Mouse (Mus musculus) cerebellum, postnatal 14 days (tissue): ENCODE data around the gene Krt15.

Experiments
- DNase-seq, 2 experiments: peaks; one replicate each; pipeline ENCODE4 v3.0.0; 2021; ENCODE audit warnings: mixed read lengths in 2 of 2

Krt15 gene

DNA sequence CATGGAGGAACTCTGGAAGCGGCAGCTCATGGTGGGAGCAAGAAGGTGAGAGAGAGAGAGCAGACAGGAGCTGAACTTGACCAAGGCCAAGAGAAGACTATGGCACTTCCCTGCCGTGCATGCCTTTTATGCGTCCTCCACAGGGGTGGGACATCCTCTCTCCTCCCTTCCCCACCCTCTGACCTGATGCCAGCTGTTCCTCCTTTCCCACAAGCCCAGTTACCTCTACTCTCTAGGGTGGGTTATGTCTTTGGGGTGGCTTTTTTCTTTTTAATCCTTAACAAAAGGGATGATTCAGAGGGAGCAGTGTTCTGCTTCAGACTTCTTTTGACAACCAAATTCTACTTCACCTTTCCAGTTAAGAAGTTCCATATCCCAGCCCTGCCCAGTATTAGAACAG, 14.3 kb downstream of the Krt15 start, which contains the start of gene Krt13:
Krt13 (minus strand) TSS at position 101 of the 400 bp plus-strand sequence.
- DNase-seq, result no peak

DNA sequence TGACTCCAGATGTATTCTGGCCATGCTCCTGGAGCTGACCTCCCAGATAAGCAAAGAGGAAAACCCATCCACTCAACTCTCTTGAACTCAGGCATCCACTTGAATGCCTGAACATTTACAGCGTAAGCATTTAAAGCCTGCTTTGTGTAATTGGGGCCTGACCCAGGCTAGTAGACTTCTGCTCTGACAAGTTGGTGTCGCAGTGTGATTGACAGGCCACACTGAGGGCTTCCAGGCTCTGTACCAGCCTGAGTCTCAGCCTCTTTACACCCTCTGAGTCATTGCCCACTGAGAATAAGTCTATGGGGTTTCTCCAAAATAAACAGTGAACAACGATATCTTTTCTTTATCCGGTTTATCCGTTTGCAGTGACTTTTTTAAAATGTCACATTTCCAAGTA, 15.4 kb downstream of the Krt15 start:
- no peak for DNase-seq

DNA sequence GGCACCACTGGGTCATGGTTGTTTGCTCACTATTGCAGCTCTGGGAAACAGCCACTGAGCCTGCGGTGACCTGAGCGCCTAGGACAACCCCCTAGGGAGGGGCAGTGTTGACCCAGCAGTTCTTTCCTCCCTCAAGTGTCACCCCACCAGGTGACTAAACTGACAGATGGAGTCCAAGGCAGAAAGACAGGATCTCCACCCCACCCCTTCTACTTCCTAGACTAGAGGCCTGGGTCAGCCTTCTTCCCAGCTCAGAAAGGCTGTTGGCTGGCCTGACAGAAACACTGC, 22.0 kb downstream of the Krt15 start:
- DNase-seq, result no peak

DNA sequence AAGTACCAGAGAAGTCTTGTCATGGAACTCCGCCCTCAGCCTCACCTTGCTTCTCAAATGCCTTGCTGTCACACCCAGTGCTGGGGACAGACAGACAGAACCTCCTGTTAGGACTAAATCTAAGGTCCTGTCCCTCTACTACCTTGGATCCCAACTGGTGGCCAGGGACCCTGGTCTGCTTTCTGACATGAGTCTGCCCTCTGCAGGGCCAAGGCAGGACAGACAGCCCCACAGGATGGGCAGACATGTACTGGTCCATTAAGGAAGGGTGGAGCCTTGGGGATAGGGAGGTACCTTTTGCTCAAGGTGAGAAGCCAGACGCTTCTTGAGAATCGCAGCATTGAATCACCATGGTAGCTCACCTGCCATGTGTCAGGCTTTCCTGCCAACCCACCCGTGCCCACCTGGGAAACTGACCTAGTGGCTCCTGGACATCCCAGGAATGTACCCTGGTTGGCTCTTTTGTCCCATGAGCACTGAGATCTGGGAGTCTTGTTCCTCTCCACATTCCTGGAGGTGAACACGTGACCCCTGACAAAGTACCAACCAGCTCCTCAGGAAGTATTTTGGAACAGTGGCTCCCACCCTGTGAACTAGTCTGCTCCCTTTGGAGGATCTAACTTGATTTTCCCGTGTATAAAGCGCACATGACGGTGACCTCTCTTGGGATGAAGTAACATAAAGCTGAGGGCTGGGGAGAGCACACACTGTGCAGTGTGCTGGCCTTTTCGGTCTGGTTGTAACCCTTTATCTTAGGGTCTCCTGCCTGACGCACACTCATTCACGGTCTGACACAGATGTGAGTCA, 22.6 kb downstream of the Krt15 start:
- DNase-seq, result no peak

DNA sequence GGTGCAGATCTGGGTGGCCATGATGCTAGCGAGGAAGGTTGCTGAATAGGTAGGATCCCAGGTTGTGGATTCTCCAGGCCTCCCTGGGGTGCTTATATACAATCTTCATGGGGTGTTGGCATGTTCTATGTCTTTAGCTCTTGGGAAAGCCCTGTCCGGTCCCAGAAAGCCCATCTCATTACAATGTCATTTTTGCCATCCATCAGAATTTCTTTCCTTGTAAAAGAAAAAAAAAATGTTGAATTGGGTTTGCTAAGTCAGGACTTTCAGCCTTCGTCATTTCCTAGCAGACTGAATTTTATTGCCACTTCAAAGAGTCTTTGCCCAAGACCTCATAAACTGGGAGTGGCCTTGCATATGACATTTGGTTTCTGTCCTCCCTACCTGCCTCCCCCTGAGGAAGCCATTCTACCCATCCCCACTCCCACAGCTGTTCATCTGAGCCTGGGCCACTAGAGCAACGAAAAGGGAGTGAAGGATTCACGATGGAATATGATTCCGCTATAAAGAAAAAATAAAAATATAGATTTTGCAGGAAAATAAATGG, 30.1 kb downstream of the Krt15 start, which contains the start of gene Krt36:
Krt36 (minus strand) TSS at position 51 of the 547 bp plus-strand sequence.
- DNase-seq, result no peak

DNA sequence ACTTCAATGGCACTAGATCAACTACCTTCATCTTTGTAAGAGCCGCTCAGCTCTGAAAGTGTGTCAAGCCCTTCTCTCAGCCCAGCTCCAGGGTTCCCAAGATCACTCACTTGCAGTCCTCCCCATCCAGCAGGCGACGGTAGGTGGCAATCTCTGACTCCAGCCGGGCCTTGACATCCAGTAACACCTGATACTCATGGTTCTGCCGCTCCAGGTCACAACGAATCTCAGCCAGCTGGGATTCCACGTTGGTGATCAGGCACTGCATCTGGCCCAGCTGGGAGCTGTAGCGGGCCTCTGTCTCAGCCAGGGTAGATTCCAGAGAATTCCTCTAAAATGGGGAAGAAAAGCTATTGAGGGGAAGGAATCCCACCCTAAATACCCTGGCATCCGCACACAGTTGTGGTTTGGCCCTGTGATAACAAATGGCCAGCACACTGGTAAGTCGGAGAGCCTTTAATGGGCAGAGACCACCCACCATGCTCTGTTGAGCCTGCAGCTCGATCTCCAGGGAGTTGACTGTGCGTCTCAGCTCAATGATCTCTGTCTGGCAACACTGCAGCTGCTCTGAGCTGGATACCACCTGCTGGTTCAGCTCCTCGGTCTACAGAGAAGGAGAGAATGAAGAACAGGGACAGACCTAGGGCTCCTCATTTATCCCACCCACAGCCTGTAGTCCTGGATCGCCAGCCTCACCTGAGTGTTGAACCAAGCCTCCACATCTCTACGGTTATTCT, 32.9 kb downstream of the Krt15 start:
- no peak for DNase-seq

DNA sequence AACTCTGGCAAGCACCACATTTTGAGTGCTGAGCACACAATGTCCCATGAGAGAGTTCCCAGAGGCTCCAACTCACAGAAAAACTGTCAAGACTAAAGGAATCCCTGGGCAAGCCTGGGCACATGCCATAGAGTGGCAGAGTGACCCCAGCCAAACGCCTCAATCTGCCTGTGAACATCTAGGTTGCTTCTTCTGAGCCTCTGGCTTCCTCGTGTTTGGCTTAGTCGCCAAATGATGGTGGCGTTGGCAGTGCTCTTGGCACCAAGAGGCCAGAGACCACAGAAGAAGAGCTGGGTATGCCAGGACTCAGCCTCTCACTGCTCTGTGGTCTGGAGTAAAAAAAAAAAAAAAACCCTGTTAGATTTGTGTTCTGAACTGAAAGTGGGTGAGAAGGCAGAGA, 35.3 kb downstream of the Krt15 start:
- peak; percentile 17 to 22 for DNase-seq

DNA sequence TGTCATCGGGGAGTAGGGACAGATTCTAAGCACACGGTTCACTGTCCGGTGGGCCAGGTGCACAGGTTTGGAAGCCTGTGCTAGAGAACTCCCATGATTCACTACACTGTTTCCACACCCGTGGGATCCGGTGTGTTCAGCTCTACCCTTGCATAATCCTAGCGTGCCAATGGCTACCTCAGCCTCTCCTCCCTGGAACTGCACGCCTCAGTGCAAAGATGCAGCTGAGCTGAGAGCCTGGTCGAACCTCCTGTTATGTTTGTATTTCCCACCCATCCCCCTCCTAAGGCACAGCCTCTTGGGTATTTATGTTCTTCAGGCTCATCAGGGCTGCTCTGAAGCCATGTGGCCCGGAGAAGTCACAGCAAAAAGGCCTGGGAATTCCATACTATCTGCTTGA, 37.9 kb downstream of the Krt15 start:
- no peak for DNase-seq

DNA sequence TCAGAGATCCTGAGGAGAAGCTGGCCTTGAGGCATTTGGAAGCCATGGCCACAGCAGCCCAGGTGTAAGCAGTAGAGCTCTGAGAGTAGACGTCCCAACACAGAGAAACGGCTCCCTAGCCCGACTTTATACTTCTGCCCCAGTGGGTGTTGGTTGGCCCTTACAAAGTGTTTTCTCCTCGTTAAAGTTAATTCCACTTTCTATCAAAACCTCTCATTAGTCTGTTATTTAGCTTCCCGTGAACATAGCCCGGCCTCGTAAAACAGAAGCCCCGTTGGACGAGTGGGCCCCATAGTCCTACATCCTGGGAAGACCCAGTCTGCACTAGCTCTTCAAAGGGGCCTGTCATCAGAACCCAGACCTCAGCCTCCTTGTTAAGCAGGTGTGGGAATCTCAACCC, 39.6 kb downstream of the Krt15 start, which contains the start of gene Krt35:
Krt35 (minus strand) TSS at position 101 of the 400 bp plus-strand sequence.
- DNase-seq, result no peak

DNA sequence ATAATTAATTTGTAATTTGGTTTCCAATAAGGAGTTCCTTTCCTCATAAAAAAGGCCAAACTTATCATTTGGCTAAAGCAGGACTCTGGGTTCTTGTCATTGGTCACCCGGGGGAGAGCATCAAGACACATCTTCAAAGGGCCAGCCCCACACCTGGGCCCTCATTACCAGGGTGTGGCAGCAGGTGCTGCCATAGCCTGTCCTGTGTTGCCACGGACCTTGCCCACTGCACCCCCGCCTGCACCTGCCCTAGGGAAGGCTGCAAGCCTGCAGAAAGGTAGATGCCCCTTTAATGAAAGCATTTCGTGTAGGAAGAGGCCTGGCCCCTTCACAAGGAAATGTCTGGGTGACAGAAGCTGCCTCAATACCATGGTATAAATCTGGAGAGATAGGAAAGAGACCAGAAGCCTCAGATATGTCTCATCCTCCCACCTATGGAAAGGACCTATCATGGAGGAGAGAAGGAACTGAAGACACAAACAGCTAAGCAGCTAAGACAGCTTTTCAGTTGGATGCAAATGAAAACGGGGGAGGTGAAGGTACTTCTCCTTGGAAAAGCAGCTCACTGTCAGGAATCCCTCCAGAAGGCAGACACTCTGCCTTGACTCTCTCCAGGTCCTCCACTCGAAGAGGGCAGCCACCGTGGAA, 47.2 kb downstream of the Krt15 start:
- no peak for DNase-seq

DNA sequence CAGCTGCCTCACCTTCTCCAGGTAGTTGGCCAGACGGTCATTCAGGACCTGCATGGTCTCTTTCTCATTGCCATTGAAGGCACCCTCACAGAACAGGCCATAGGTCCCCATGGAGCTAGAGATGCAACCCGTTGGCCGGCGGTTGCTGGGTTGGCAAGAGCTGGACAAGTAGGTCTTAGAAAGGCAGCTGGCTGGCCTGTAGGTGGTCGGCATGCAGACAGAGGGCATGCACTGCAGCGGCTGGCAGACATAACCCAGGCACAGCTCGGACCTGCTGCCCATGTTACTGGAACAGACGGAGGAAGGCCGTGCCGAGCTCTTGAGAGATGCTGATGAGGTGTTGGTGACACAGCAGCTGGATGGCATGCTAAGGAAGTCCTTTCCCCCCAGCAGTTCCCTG, 47.9 kb downstream of the Krt15 start, which contains the start of gene Krt32:
Krt32 (minus strand) TSS at position 366 of the 400 bp plus-strand sequence.
- peak; percentile 39 to 61 for DNase-seq
